Mouse (Mus musculus) heart, adult 2 months (tissue): Measurements from ENCODE around the gene Colgalt1.

Source experiments
- CTCF ChIP-seq: fragments of 200-600 bp; IDR thresholded peaks from 2 replicates; pipeline ENCODE4 v1.8.1; 2022; ENCODE audit warnings: antibody characterized with exemption, mild to moderate bottlenecking, moderate library complexity
- EP300 ChIP-seq: fragments of 200-500 bp; IDR thresholded peaks from 2 replicates; pipeline ENCODE4 v1.6.1; 2011; ENCODE audit warnings: low read depth, low read length, control low read depth; ENCODE audit not compliant: insufficient read depth
- POLR2A ChIP-seq: fragments of 200-500 bp; IDR thresholded peaks from 2 replicates; pipeline ENCODE4 v1.6.1; 2011; ENCODE audit warnings: mild to moderate bottlenecking, low read depth, low read length, control low read depth; ENCODE audit not compliant: insufficient read depth

DNA sequence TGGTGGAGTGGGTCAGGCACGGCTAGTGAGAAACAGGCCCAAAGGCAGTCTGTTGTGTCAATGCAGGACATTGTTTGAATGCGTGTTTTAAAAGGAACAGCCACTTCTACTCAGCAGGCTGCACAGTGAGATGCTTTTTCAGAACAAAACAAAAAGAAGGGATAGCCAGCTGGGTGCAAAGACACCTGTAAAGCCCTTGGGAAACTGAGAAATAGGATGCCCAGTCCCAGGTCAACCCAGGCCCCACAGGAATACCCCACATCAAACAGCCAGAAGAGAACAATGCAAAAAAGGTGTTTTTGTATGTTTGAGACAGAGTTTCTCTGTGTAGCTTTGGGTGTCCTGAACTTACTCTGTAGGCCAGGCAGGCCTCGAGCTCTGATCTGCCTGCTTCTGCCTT lies 22.0 kb upstream of the Colgalt1 start:
- TF ChIP-seq POLR2A: no peak
- no peak for TF ChIP-seq EP300
- no peak for TF ChIP-seq CTCF
